Mouse (Mus musculus) lung, adult 2 months (tissue): ENCODE measurements around the gene Ifrd2. TPM values are rescaled to one million over a fixed set of nuclear protein-coding genes. Genes with fewer than 3 reads are reported as not detected.
A peak's percentile ranks its signal among the peaks of the same experiment; 100 is the strongest.

Experiments
- DNase-seq: peaks from one replicate; pipeline ENCODE4 v3.0.0; 2022
- H3K4me1 ChIP-seq: fragments of 200-500 bp; 2 replicates; pipeline ENCODE4 v1.6.1; 2011; ENCODE audit warnings: low read length; ENCODE audit not compliant: control insufficient read depth, insufficient read depth
- H3K4me3 ChIP-seq: fragments of 200-500 bp; replicated peaks from 2 replicates; pipeline ENCODE3; 2011; ENCODE audit warnings: low read depth, mild to moderate bottlenecking, control low read depth, low read length; ENCODE audit errors: extremely low read depth
- CTCF ChIP-seq: fragments of 200-500 bp; IDR thresholded peaks from 2 replicates; pipeline ENCODE4 v1.5.1; 2011; ENCODE audit warnings: mild to moderate bottlenecking, low read length, control low read depth; ENCODE audit not compliant: insufficient read depth
- POLR2A ChIP-seq: fragments of 200-500 bp; IDR thresholded peaks from 2 replicates; pipeline ENCODE4 v1.6.1; 2011; ENCODE audit warnings: low read depth, mild to moderate bottlenecking, control low read depth, low read length, borderline replicate concordance; ENCODE audit errors: extremely low read depth
- WGBS: fragments of 180-500 bp; shearing (Covaris S2); methylation state at CpG from one replicate; pipeline ENCODE4 v1.1.7; 2018; 5-methylcytosine and 5-hydroxymethylcytosine counted together
- polyA plus RNA-seq: library from polyadenylated mRNA; depleted of rRNA; stranded (reverse); fragments of >200 nt; gene quantifications from 2 replicates; pipeline ENCODE4 v1.2.3, GENCODE M21; 2012

The Ifrd2 gene
- polyA plus RNA-seq, 1 experiment = 41.8 TPM

DNA sequence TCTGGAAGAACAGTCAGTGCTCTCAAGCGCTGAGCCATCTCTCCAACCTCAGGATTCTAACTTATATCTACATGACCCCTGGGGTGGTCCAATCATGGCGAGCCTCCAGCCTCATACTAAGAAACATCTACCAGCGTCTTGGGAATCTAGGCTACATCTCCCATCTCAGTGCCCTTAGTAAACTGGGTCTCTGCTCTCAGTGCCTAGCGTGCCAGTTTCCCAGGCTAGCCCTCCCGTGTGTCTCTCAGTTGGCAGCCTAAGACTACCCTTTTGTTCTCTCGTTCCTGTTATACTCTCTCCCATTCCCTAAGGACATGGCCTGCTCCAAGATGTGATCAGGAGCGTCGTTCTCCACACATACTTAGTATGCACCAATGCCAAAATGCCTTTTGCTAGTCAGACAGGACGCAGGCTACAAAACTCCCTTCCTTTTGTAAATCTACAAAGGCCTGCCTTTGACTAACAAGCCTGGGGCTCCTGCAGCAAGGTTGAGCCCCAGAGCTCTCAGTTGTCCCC lies 43.9 kb downstream of the Ifrd2 start:
- WGBS = 45% methylated on average over 9 of the region's 9 CpGs
- no peak for DNase-seq
- Histone ChIP-seq H3K4me1 (peaks cover 65% of the 10 kb centered on the region), H3K4me3 (no peak overlapping the region)
- TF ChIP-seq CTCF (no peak), POLR2A (no peak)

GRCm38 (mm10) chr9:107631861-107632260 lies 44.4 kb downstream of the Ifrd2 start:
- WGBS = 80% methylated on average over 8 of the region's 8 CpGs
- H3K4me1 ChIP-seq = peaks cover 60% of the 10 kb centered on the region

GRCm38 (mm10) chr9:107632478-107632877 lies 45.0 kb downstream of the Ifrd2 start:
- peak; percentile 60 for DNase-seq
- peaks cover 58% of the 10 kb centered on the region for H3K4me1 ChIP-seq
- TF ChIP-seq CTCF (no peak), POLR2A (peak; percentile 20; the same call in 1 of the 2 replicates)
- peak overlapping the region; percentile 87 for H3K4me3 ChIP-seq
- WGBS = 15% methylated on average over 6 of the region's 6 CpGs

More at GRCm38 (mm10) chr9:107631861-107632260, 44.4 kb downstream of the Ifrd2 start:
- TF ChIP-seq POLR2A = no peak
- TF ChIP-seq CTCF = no peak
- no peak for DNase-seq
- H3K4me3 ChIP-seq = no peak overlapping the region

DNA sequence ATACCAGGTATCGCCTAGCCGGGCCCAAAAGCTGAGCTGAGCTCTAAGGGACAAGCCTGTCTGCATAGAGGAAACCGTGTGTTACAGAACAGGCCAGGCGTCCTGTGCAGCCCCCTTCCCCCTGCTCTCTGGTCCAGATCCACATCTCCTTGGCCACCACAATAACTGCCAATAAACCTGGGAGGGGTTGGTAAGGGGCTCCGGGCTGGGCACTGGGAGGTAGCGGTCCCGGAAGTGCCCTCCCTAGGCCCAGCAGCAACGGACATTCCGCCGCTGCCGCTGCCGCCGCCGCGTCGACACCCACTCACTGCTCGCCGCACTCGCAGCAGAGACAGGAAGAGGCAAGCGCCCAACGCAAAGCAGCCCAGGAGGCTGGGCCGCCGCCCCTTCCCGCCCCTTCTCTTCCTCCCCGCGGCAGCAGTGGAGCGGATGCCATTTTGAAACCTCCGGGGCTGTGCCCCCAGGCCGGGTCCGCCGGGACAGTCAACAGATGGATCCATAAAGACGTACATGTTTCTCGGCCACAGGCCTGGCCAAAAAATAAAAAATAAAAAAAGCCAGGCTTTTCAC lies 45.7 kb downstream of the Ifrd2 start:
- WGBS = 1% methylated on average over 33 of the region's 33 CpGs
- Histone ChIP-seq H3K4me1 (peaks cover 51% of the 10 kb centered on the region), H3K4me3 (peak overlapping the region; percentile 87)
- TF ChIP-seq CTCF (no peak), POLR2A (peak; percentile 83; the same call in 1 of the 2 replicates)
- DNase-seq = peak; percentile 83

DNA sequence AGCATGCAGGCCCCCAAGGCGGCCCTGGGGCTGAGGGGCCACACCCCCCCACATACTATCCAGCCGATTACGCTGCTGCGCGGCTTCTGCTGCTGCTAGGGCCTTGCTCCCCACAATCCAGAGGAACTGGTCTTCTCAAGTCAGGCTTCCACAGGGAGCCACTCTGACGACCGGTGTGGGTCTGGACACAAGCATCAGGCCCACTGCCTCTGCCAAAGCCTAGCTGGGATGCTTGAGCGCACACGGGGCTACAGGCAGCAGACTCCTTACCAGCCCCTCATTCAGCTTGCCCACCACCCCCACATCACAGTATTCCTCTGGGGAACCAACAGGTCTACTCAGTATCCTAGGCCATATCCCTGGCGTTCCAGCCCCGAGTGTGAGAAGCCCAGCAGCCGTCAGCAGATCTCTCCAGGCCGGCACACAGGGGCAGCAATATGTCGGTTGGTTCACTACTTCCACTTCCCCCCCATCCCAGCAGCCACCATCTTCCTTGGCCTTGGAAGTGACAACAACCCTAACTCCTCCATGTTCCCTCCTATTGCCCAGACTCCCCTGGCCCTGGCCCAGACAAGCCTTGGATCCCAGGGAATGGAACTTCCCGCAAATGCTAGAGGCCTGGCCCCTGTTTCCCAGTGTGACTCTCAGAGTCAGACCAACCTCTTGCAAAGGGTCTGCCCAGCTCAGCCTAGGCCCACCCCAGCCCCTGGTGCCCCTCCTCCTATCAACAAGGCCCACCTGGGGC lies 46.4 kb downstream of the Ifrd2 start:
- peak overlapping the region; percentile 87 for H3K4me3 ChIP-seq
- 0 out of 2 replicates have a peak, but pooled peaks have one; percentile 6 for TF ChIP-seq POLR2A
- TF ChIP-seq CTCF = no peak
- peaks cover 45% of the 10 kb centered on the region for H3K4me1 ChIP-seq
- WGBS = under 1% methylated on average over 15 of the region's 15 CpGs
- DNase-seq = no peak

DNA sequence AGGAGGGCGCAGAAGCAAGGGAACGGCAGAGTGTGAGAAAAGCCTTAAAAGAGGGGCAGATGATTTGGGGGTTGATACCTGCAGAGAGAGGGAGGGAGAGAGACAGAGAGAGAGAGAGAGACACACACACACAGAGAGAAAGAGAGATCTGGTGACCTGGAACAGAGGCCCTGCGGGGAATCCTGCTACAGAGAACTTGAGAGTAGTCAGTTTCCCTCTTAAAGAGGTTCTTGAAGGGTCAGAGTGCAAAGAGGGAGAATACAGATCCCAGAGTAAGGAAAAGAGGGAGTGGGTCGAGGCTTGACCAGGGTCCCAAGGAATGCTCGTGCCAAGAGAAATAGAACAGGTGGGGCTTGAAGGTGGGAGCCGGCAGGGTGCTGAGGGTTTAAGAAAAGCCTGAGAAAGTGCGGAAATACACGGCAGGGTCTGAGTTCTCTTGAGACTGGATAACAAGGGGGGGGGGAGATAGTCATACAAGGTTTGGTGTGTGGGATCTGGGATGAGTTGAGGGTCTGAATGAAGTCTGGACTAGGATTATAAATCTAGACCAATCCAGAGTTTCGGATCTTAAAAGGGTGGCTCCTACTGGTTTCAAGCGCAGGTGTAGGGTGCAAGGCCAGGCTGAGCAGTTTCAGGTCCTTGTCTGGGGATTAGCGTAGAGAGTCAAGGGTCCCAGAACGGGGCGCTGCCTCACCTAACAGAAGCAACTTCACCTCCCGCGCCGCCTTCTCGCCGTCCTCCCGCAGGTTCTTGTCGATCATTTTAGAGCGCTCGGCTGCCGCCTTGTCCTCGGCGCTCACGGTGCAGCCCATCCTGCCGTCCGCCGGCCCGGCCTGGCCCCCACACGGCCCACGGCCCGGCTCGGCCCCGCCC lies 47.2 kb downstream of the Ifrd2 start:
- no peak for DNase-seq
- TF ChIP-seq POLR2A (no peak), CTCF (no peak)
- WGBS = under 1% methylated on average over 35 of the region's 35 CpGs
- peak overlapping the region; percentile 87 for H3K4me3 ChIP-seq
- peaks cover 36% of the 10 kb centered on the region for H3K4me1 ChIP-seq

GRCm38 (mm10) chr9:107635279-107636028 lies 48.0 kb downstream of the Ifrd2 start, which contains the start of gene Gnai2:
Gene Gnai2, minus strand, starts transcription at chr9:107635367.
- Histone ChIP-seq H3K4me3 (peak within 1 kb of the TSS; percentile 87), H3K4me1 (peaks cover 31% of the 10 kb centered on the region)
- TF ChIP-seq CTCF = no peak
- TF ChIP-seq POLR2A = peak; percentile 79
- peak; percentile 98 for DNase-seq
- 5% methylated on average over 38 of the region's 38 CpGs for WGBS

- WGBS = 68% methylated on average over 7 of the region's 7 CpGs
- H3K4me3 ChIP-seq = no peak overlapping the region
- H3K4me1 ChIP-seq = peaks cover 18% of the 10 kb centered on the region
- no peak for TF ChIP-seq CTCF
- TF ChIP-seq POLR2A = no peak
- no peak for DNase-seq
These were observed 49.6 kb downstream of the Ifrd2 start for GRCm38 (mm10) chr9:107637070-107637469.

- H3K4me3 ChIP-seq = no peak overlapping the region
- DNase-seq = no peak
- peaks cover 15% of the 10 kb centered on the region for H3K4me1 ChIP-seq
- no peak for TF ChIP-seq CTCF
- WGBS = 28% methylated on average over 8 of the region's 8 CpGs
These were observed 52.9 kb downstream of the Ifrd2 start for GRCm38 (mm10) chr9:107640257-107640772.
